Mouse (Mus musculus) adrenal gland, postnatal 10 days (tissue): ENCODE measurements around the gene Sbk2. TPM values are rescaled to one million over a fixed set of nuclear protein-coding genes. Genes with fewer than 3 reads are reported as not detected.

Source experiments
- total RNA-seq, 2 experiments: library from RNA; stranded (reverse); gene quantifications; 2 replicates each; pipeline ENCODE4 v1.2.3; 2021

The Sbk2 gene
- total RNA-seq, 2 experiments from 2014 or later: 1.6 to 3.1 TPM

Other genes with a start within 250 kb of the Sbk2 start
- gene Tmem150b, start 239.2 kb downstream of the Sbk2 start, total RNA-seq: under 1 TPM; 0.21 to 0.27 TPM
- 10 to 100 TPM; 54.5 to 98.2 TPM for gene Kmt5c, start 224.3 kb downstream of the Sbk2 start, total RNA-seq
- gene Cox6b2, start 211.3 kb downstream of the Sbk2 start, total RNA-seq: 10 to 100 TPM; 28.5 to 39.2 TPM
- gene Fam71e2, start 193.1 kb downstream of the Sbk2 start, total RNA-seq: not detected
- gene Il11, start 181.5 kb downstream of the Sbk2 start, total RNA-seq: under 1 TPM; 0.12 to 0.18 TPM
- gene Tmem190, start 181.5 kb downstream of the Sbk2 start, total RNA-seq: not detected
- 10 to 100 TPM; 10.4 to 11.3 TPM for gene Tmem238, start 174.8 kb downstream of the Sbk2 start, total RNA-seq
- gene Rpl28, start 171.5 kb downstream of the Sbk2 start, total RNA-seq: 1,000 to 10,000 TPM; 1,057 to 1,113 TPM
- gene Ube2s, start 151.8 kb downstream of the Sbk2 start, total RNA-seq: 100 to 1,000 TPM; 122 to 126 TPM
- gene Shisa7, start 119.7 kb downstream of the Sbk2 start, total RNA-seq: 1 to 10 TPM; 1.3 to 3.1 TPM
- gene Isoc2b, start 94.1 kb downstream of the Sbk2 start, total RNA-seq: 10 to 100 TPM in 1 of 2 experiments, 1 to 10 TPM in 1; 6.8 to 13.3 TPM
- gene Isoc2a, start 87.3 kb downstream of the Sbk2 start, total RNA-seq: 10 to 100 TPM; 52.8 to 56.8 TPM
- not detected for gene Gm36210, start 57.9 kb downstream of the Sbk2 start, total RNA-seq
- 10 to 100 TPM; 14.7 to 16.4 TPM for gene Zfp628, start 49.2 kb downstream of the Sbk2 start, total RNA-seq
- gene Nat14, start 42.4 kb downstream of the Sbk2 start, total RNA-seq: 1 to 10 TPM; 5.5 to 8.5 TPM
- 1 to 10 TPM; 5.9 to 6.9 TPM for gene Ssc5d, start 38.6 kb downstream of the Sbk2 start, total RNA-seq
- gene Sbk3, start 6.8 kb upstream of the Sbk2 start, total RNA-seq: under 1 TPM; 0.24 to 0.30 TPM
- 10 to 100 TPM; 16.0 to 19.9 TPM for gene Zfp579, start 31.8 kb upstream of the Sbk2 start, total RNA-seq
- 10 to 100 TPM; 12.6 to 13.2 TPM for gene Zfp524, start 50.0 kb upstream of the Sbk2 start, total RNA-seq
- gene Fiz1, start 50.3 kb upstream of the Sbk2 start, total RNA-seq: 10 to 100 TPM; 24.4 to 27.7 TPM
- gene Gm44973, start 51.1 kb upstream of the Sbk2 start, total RNA-seq: not detected
- gene Zfp865, start 56.0 kb upstream of the Sbk2 start, total RNA-seq: 10 to 100 TPM; 22.9 to 30.0 TPM
- gene Ccdc106, start 56.1 kb upstream of the Sbk2 start, total RNA-seq: 1 to 10 TPM; 2.1 to 2.6 TPM
- gene 4632433K11Rik, start 69.7 kb upstream of the Sbk2 start, total RNA-seq: not detected
- gene Zfp784, start 74.0 kb upstream of the Sbk2 start, total RNA-seq: 1 to 10 TPM; 5.7 to 7.3 TPM
- 10 to 100 TPM; 11.4 to 13.1 TPM for gene Zfp580, start 87.1 kb upstream of the Sbk2 start, total RNA-seq
- gene U2af2, start 97.7 kb upstream of the Sbk2 start, total RNA-seq: 100 to 1,000 TPM; 142 to 161 TPM
- gene Epn1, start 115.8 kb upstream of the Sbk2 start, total RNA-seq: 100 to 1,000 TPM; 144 to 150 TPM
- not detected for gene Rfpl4, start 152.5 kb upstream of the Sbk2 start, total RNA-seq
- 1 to 10 TPM; 2.2 to 3.1 TPM for gene Rasl2-9, start 161.5 kb upstream of the Sbk2 start, total RNA-seq
- not detected for gene Vmn1r55, start 185.3 kb upstream of the Sbk2 start, total RNA-seq
- not detected for gene Vmn1r56, start 232.3 kb upstream of the Sbk2 start, total RNA-seq